Mouse (Mus musculus) left cerebral cortex, adult 8-10 months (tissue): ENCODE results near the gene Man2a2. TPM values are rescaled to one million over a fixed set of nuclear protein-coding genes. Genes with fewer than 3 reads are reported as not detected.

Source experiments
- DNase-seq, 2 experiments: peaks; one replicate each; pipeline ENCODE4 v3.0.0; 2022; ENCODE audit warnings: low spot score in 2 of 2
- total RNA-seq, 4 experiments: library from RNA; stranded (reverse); gene quantifications; 2 replicates each; pipeline ENCODE4 v1.2.4; 2022

Man2a2 gene
- 100 to 1,000 TPM; 158 to 168 (median 165) TPM for total RNA-seq

- peak; percentile 50 to 51 for DNase-seq
Measured at GRCm38 (mm10) chr7:80371041-80371751, at the start of gene Man2a2. Man2a2 (minus strand) TSS chr7:80371375.

GRCm38 (mm10) chr7:80420586-80420985, 49.4 kb upstream of the Man2a2 start:
- no peak for DNase-seq

- DNase-seq, result no peak
Measured at GRCm38 (mm10) chr7:80419278-80419677, 48.1 kb upstream of the Man2a2 start.

- no peak for DNase-seq
Measured at GRCm38 (mm10) chr7:80418036-80418435, 46.9 kb upstream of the Man2a2 start.

GRCm38 (mm10) chr7:80417601-80418000, 46.4 kb upstream of the Man2a2 start:
- DNase-seq, result no peak

- no peak for DNase-seq
Measured at GRCm38 (mm10) chr7:80416969-80417368, 45.8 kb upstream of the Man2a2 start.

GRCm38 (mm10) chr7:80414303-80414855, 43.2 kb upstream of the Man2a2 start:
- no peak for DNase-seq

- no peak for DNase-seq
Measured at GRCm38 (mm10) chr7:80413512-80414302, 42.5 kb upstream of the Man2a2 start.

- DNase-seq, result no peak
Measured at GRCm38 (mm10) chr7:80412781-80413180, 41.6 kb upstream of the Man2a2 start.

- peak in 1 of 2 experiments; percentile 90 for DNase-seq
Measured at GRCm38 (mm10) chr7:80412279-80412678, 41.1 kb upstream of the Man2a2 start.

GRCm38 (mm10) chr7:80410380-80410779, 39.2 kb upstream of the Man2a2 start:
- no peak for DNase-seq

- DNase-seq, result no peak
Measured at GRCm38 (mm10) chr7:80407712-80408111, 36.5 kb upstream of the Man2a2 start.

GRCm38 (mm10) chr7:80406186-80406585, 35.0 kb upstream of the Man2a2 start:
- no peak for DNase-seq

- DNase-seq, result no peak
Measured at GRCm38 (mm10) chr7:80405188-80405695, 34.1 kb upstream of the Man2a2 start, which contains the start of gene Furin. Furin (minus strand) TSS chr7:80405436.

- no peak for DNase-seq
Measured at GRCm38 (mm10) chr7:80404101-80404894, 33.1 kb upstream of the Man2a2 start.

GRCm38 (mm10) chr7:80403551-80403950, 32.4 kb upstream of the Man2a2 start:
- DNase-seq, result no peak

- DNase-seq, result no peak
Measured at GRCm38 (mm10) chr7:80402651-80403321, 31.6 kb upstream of the Man2a2 start.

- no peak for DNase-seq
Measured at GRCm38 (mm10) chr7:80401860-80402641, 30.9 kb upstream of the Man2a2 start.

- DNase-seq, result peak in 1 of 2 experiments; percentile 43
Measured at GRCm38 (mm10) chr7:80401041-80401859, 30.1 kb upstream of the Man2a2 start.
